Mouse (Mus musculus): ENCODE data around the gene Psmd2.
"Not testable (repeated sequence)": the region's sequence is repeated elsewhere in the genome, so short reads cannot be mapped to it uniquely, and the experiment has no call there.

Gene Psmd2

DNA sequence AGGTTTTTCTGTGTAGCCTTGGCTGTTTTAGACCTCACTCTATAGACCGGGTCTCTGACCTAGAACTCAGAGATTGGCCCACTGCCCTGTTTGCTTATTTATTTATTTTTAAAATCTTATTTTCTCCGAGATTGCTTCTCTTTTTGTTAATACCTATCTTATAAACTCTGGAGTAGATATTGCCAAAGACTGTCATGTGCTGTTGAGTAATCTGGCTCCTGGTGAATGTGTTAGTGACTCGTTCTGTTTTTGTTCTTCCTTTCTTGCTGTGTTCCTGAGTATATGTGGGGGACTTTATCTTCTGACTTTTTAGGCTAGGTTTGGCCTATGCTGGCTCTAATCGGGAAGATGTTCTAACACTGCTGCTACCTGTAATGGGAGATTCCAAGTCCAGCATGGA lies 6.2 kb downstream of the Psmd2 start:
- DNase-seq (ENCODE audit: low spot score), result no peak

DNA sequence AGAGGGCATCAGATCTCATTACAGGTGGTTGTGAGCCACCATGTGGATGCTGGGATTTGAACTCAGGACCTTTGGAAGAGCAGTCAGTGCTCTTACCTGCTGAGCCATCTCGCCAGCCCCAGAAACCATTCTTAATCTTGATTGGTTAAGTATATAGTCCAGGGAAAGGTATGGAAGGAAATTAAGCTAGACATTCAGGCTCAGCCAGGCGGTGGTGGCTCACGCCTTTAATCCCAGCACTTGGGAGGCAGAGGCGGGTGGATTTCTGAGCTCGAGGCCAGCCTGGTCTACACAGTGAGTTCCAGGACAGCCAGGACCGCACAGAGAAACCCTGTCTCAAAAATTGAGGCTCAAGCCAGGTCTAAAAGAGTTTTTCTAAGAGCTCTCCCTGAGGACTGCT lies 16.6 kb downstream of the Psmd2 start, which contains the start of gene Eif4g1:
Gene Eif4g1 (plus strand): TSS at position 301 of the 400 bp plus-strand sequence.
- not testable (repeated sequence) for DNase-seq (ENCODE audit: low spot score)

DNA sequence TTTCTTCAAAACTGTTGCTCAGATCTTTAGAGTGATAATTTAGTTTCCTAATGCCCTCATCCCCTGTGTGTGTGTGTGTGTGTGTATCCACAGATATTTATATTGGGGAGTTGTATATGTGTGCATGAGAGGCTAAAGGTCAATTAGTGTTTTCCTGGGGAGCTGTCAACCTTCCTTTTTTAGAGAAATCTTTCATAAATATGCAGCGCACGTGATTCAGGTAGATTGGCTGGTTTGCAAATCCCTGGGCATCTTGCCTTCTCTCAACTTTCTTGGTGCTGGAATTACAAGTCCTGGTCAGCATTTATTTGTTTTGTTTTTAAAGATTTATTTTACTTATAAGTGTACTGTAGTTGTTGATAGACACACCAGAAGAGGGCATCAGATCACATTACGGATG lies 18.8 kb downstream of the Psmd2 start:
- no peak for DNase-seq (ENCODE audit: low spot score)

DNA sequence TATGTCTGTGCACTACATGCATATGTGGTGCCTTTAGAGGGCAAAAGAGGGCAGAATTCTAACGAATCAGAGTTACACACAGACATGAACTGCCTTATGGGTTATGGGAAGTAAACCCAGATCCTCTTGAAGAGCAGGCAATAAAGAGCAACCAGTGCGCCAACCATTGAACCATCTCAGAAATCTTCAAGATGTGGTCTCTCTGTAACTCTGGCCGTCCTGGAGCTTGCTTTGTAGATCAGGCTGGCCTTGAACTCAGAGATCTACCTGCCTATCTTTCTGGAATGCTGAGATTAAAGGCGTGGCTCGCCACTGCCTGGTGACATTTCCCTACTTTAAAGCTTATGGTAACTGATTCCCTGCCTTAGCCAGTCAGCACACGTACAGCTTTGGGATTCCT lies 20.4 kb downstream of the Psmd2 start:
- peak; percentile 24 for DNase-seq (ENCODE audit: low spot score)

DNA sequence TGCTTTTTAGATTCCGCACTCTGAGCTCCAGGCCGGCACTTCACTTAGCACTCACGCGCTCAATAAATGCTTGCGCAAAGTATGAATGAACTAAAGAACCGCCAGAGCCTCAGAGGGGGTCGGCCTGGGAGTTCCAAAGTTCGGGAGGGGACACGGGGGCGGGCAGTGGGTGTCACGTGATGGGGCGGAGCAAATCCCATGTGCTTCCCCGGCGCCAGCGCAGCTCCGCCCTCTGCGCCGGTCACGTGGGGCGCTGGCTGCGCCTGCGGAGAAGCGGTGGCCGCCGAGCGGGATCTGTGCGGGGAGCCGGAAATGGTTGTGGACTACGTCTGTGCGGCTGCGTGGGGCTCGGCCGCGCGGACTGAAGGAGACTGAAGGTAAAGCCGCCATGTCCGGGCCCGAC lies 21.0 kb downstream of the Psmd2 start:
- peak; percentile 91 for DNase-seq (ENCODE audit: low spot score)

DNA sequence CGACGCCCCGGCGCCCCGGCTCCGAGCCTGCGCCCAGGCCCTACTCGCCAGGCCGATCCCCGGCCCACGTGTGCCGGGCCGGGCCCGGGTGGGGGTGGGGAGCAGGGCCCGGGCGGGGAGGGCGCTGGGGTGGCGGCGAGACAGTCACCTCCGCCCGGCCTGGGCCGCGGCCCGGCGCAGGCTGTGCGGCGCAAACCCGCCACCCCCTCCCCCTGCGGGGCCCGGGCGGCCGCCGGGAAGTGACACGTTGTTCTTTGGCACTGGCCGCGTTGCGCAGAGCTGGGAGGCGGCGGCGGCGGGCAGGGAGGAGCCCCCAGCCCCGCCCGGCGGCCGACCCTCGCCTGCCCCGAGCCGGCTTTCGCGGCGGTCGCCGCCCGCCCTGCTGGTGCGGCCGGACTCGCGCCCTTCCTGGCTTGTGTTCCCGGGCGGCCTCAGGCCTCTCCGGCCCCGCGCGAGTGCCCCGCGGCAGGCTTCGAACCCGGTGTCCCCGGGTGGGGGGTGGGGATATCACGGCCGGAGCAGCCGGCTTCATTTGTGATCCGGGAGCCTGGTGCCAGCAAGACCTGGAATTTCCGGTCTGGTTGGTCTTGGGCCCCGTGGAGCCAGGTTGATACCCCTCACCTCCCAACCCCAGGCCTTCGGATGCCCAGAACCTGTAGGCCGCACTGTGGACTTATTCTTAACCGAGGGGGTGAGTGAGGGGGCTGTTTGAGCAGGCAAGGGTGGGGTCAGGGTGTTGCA lies 21.7 kb downstream of the Psmd2 start:
- peak; percentile 41 for DNase-seq (ENCODE audit: low spot score)

DNA sequence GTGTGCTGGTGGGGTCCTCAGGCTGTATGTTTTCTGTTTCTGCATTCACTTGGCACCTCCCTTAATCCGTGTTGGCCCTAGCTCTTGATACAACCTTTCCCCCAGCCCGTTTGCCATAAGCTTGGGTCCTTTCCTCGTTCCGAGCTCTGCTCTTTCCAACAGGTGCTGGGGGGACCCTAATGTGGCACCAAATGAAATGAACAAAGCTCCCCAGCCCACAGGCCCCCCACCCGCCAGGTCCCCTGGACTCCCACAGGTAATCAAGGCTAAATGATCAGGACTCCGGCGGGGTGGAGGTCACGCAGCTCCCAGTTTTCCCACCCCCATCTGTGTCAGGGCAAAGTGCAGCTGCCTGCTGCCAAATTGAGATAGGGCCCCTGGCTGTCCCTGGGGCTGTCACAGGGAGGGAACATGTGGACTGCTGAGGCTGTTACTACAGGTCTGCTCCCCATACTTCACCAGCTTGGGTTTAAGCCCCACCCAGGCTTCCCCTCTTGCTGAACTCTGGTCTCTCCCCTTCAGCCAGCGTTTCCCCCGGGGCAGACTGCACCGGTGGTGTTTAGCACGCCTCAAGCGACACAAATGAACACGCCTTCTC lies 22.4 kb downstream of the Psmd2 start:
- no peak for DNase-seq (ENCODE audit: low spot score)

DNA sequence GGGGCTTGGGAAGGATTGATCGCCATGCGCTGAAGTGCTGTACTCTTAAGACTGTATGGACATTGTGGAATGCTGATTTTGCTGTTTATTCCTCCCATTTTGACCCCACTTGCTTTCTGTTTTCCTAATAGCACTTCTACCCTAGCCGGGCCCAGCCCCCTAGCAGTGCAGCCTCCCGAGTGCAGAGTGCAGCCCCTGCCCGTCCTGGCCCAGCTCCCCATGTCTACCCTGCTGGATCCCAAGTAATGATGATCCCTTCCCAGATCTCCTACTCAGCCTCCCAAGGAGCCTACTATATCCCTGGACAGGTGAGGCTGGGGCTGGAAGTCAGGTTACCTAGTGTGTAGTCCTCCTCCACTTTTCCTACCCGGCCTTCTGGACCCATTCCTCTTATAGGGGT lies 23.8 kb downstream of the Psmd2 start:
- DNase-seq (ENCODE audit: low spot score), result no peak

DNA sequence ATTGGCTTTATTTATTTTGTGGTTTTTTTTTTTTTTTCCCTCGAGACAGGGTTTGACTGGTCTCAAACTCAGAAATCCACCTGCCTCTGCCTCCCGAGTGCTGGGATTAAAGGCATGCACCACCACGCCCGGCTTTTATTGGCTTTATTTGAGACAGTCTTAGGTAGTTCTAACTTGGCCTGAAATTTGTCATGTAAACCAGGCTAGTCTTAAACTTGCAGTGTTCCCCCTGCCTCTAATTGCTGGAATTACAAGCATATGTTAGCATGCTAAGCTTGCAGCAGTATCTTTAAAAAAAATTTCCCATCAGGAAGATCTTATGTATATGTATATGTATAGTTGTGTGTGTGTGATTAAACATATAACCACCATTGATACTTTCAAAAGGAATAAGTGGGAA lies 25.2 kb downstream of the Psmd2 start:
- DNase-seq (ENCODE audit: low spot score), result peak; percentile 44

DNA sequence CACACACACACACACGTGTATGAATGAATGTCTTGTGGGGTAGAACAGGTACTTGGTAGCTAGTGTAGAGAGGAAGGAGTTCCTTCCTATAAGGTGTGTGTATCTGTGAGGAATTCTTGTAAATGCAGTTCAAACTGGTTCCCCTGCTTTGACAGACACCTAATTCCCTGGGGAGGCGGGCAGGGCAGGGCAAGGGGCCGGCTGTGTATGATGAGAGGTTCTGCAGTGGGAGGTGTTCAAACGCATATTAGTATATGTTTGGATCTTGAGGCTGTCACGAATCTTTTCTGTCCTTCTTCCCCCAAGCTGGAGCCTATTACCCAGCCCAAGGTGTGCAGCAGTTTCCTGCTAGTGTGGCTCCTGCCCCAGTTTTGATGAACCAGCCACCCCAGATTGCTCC lies 25.9 kb downstream of the Psmd2 start:
- DNase-seq (ENCODE audit: low spot score), result peak; percentile 30

DNA sequence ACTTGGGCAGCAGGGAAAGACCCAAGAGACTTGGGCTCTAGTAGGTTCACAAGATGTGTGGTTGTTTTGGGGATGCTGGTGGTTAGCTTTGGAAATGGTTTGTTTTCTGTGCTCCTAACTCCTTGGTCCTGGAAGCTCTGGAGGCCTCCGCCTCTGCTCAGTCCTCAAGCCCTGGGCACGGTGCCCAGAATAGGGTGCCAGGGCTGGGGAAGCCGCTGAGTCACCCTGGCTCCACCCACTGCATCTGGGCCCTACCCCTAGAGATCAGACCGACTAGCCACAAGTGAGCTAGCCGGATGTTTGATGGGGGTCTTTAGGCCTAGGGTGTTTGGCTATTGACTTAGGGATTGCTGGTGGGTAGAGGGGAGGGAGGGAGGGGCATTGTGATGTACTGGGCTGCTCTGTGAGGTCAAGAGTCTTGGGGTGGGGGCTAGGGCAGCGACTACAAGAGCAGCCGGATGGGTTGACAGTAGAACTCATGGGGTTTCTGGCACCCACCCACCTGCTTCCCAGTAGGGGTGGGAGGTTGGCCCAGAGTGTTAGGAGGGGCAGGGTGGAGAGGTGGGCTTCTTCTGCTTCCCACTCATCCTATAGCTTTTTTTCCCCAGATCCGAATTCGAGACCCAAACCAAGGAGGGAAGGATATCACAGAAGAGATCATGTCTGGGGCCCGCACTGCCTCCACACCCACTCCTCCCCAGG lies 26.7 kb downstream of the Psmd2 start:
- DNase-seq (ENCODE audit: low spot score), result peak; percentile 95

DNA sequence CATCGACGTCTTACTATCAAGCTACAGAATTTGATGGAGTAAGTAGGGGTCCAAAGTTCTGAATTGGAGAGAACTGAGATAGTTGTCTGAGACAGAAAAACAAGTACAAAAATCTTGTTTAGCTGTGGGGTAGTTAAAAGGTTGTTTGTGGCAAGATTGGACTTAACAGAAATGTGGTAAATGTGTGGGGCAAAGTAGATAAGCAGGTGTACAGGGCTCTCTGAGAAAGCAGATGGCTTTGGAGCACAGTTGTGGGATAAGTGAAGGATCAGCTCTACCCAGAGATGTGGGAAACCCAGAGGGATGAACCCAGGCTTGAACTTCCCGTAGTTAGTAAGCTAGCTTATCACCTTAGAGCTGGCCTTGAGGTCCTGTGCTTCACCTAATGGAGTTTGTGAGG lies 39.3 kb downstream of the Psmd2 start:
- DNase-seq (ENCODE audit: low spot score), result no peak

DNA sequence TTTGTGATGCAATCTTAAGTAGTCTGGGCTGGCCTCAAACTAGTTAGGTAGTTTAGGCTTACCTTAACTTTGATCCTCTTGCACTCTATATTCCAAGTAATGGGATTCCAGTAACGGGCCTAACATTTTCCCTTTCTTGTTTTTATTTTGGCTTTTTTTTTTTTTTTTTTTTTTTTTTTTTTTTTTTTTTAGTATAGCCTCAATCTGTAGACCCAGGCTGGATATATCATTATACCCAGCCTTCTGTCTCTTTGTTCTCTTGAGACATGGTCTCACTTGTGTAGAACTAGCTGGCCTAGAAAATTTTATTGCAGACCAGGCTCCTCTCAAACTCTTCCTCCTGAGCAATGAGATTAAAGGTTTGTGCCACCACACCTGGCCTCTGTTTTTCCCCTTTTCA lies 40.2 kb downstream of the Psmd2 start:
- no peak for DNase-seq (ENCODE audit: low spot score)

DNA sequence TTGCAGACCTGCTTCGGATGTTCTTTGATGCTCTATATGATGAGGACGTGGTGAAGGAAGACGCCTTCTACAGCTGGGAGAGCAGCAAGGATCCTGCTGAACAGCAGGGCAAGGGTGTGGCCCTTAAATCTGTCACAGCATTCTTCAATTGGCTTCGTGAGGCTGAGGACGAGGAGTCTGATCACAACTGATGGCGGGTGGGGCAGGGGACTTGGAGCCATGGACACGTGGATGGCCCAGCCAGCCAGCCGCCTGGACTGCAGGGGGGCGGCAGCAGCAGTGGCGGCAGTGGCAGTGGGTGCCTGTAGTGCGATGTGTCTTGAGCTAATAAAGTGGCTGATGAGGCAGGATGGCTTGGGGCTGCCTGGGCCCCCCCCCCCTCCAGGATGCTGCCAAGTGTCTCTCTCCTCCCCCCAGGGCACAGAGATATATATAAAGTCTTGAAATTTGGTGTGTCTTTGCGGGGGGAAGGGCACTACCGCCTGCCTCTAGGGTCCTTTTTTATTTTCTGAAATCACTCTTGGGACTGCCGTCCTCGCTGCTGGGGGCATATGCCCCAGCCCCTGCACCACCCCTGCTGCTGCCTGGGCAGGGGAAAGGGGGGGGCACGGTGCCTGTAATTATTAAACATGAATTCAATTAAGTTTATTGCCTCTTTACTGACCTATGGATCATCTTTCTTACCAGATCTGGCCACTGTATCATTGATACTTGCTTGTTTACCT lies 41.0 kb downstream of the Psmd2 start:
- DNase-seq (ENCODE audit: low spot score), result peak; percentile 36

DNA sequence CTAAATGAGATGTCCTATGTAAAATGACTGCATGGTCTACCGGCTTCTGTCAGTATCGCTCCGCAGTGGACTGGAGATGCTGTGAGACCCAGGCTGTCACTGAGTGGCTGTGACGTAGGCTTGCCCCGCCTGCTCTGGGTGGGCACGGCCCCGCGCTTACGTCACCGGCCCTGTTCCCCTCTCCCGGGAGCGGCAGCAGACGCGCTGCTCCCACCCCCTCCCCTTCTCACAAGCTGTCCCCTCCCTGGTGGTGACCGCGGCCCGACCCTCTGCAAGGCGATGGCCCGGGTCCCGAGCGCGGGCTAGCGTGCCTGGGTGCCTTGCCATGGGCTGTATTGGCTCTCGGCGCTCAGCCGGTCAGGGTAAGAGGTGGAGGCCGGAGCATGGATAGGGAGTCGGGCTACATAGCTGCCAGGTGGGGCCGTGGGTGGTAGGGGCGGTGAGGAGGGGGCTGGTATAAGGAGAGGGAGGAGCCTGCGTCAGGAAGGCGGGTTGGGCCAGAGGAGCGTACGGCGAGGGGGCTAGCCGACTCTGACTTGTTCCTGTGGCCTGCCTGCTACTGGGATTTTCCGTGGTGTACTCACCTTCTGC lies 41.8 kb downstream of the Psmd2 start, which contains the start of gene Fam131a:
Gene Fam131a (plus strand): TSS at position 131 of the 591 bp plus-strand sequence.
- peak; percentile 89 for DNase-seq (ENCODE audit: low spot score)

DNA sequence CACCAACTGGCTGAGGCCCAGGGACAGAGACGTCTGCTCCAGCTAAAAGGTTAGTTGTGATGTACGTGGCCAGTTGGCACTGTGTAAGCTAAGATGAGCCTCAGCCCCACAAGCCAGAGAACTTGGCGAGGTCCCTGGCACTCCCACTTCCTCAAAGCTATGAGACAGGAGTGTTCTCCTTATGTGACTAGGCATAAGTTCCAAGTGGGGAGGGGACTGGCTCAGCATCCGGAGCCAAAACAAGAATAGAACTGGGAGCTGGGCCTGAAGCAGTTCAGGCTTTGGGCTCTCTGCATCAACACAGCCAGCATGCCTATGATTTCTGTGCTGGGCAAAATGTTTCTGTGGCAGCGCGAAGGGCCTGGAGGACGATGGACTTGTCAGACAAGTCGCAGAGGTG lies 43.3 kb downstream of the Psmd2 start:
- peak; percentile 33 for DNase-seq (ENCODE audit: low spot score)

DNA sequence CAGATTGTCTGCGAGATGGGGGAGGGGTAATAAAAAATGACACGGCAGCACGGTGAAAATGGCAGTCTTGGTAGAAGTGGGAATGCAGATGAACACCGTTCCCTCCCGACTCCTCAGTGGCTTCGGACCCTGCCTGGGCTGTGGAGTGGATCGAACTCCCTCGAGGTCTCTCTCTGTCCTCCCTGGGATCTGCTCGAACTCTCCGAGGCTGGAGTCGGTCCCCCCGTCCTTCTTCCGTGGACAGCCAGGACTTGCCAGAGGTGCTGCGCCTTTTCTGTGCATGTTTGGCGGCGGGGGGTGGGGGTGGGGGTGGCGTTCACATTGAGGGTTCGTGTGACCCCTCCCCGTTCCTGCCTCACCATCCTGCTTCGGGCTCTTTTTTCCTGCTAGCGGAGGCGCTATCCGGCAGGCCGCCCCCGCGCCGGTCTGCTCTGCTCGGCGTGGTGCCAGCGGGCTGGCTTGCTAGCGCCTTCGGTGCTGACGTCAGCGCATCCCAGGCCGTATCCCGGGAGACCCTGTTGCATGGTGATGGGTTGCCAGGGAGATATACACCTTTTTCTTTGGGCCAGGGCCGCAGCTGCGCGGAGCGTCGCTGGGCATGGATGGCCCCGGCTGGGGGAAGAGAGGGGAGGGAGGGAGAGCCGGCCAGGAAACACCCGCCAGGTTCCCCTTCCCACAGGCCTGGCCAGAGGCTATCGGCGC lies 44.3 kb downstream of the Psmd2 start:
- peak; percentile 95 for DNase-seq (ENCODE audit: low spot score)

DNA sequence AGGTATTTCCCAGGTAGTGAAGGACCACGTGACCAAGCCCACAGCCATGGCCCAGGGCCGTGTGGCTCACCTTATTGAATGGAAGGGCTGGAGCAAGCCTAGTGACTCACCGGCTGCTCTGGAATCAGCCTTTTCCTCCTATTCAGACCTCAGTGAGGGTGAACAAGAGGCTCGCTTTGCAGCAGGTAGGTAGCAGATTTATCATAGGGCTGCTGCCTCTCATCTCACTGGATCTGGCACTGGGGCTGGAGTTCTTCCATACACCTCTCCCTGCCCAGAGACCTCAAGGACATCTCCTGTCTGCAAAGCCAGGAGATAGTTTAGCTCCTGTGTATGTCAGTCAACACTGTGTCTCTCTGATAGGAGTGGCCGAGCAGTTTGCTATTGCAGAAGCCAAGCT lies 47.8 kb downstream of the Psmd2 start:
- no peak for DNase-seq (ENCODE audit: low spot score)

DNA sequence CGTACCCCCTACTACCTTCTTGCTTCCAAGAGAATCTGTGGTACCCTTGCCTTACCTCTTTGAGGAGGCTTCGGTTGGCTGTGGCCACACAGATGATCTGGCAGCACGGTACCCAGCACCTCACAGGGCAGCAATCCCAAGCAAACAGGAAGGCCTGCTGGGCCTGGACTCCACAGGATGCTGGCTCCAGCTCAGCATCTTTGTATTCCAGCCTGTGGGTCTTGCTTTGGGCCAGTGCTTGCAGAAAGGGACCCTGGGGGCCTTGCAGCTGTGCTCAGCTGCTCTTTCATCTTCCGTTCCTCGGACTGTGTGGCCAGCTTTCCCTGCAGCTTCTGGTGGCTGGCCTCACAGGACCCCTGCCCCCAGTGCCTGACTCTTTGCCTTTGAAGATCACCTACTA lies 48.6 kb downstream of the Psmd2 start:
- no peak for DNase-seq (ENCODE audit: low spot score)

DNA sequence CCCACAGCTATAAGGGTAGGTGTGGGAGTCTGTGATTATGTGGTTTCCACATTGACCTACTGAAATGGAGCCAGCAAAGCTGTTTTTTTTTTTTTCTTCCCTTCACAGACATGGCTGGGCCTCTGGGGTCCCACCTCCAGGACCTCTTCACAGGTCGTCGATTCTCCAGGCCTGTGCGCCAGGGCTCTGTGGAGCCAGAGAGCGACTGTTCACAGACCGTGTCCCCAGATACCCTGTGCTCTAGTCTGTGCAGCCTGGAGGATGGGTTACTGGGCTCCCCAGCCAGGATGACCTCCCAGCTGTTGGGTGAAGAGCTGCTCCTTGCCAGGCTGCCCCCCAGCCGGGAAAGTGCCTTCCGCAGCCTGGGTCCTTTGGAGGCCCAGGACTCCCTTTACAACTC lies 49.9 kb downstream of the Psmd2 start:
- no peak for DNase-seq (ENCODE audit: low spot score)

DNA sequence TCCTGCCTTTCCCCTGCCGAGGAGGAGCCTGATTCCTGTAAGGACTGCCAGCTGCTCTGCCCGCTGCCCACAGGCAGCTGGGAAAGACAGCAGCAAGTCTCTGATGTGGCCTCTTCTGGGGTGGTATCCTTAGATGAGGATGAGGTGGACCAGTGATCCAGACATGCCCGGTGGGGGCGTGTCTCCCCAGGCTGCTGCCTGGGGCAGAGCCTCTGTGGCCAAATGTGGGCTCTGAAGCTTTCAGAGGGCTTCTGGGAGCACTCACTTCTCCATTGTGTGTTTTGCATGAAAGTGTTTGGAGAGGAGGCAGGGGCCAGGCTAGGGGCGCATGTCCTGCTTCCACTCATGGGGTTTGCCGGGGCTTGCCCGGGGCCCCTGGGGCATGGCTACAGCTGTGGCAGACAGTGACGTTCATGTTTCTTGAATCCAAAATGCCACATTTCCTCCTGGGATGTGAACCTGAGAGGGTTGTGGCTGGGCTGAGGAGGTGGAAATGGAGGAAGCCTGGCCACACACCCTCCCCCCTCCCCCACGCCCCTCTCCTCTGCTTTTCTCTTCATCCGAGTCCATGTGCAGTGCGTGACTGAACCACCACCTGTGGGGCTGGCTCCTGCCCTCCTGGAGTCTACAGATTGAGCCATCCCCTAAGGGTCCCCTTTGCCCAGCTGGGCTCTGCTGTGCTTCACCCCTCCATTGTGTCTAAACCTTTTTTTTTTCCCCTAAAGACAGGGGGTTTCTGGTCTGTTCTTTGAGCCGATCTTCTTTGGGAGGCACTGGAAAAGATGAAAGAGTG lies 50.5 kb downstream of the Psmd2 start:
- no peak for DNase-seq (ENCODE audit: low spot score)
